Mouse (Mus musculus) adrenal gland, postnatal 4 days (tissue): ENCODE results near the gene Mfsd11. TPM values are rescaled to one million over a fixed set of nuclear protein-coding genes. Genes with fewer than 3 reads are reported as not detected.

ENCODE experiments used
- total RNA-seq, 2 experiments: library from RNA; stranded (reverse); gene quantifications; 2 replicates each; pipeline ENCODE4 v1.2.3; 2021

Mfsd11 gene
- total RNA-seq, 2 experiments from 2014 or later = 40.9 to 43.9 TPM

Other genes starting within 250 kb of the Mfsd11 start
- gene Rhbdf2, start 225.4 kb upstream of the Mfsd11 start, total RNA-seq = 10 to 100 TPM; 18.0 TPM
- gene Prcd, start 198.9 kb upstream of the Mfsd11 start, total RNA-seq = 1 to 10 TPM; 5.2 to 5.5 TPM
- 10 to 100 TPM; 39.7 to 43.6 TPM for gene Cygb, start 198.1 kb upstream of the Mfsd11 start, total RNA-seq
- gene St6galnac1, start 76.9 kb upstream of the Mfsd11 start, total RNA-seq = under 1 TPM; 0.17 to 0.37 TPM
- gene Mxra7, start 24.4 kb upstream of the Mfsd11 start, total RNA-seq = 10 to 100 TPM; 53.5 to 64.9 TPM
- 10 to 100 TPM; 34.1 to 34.2 TPM for gene Mettl23, start 9.2 kb upstream of the Mfsd11 start, total RNA-seq
- 10 to 100 TPM; 38.6 to 39.2 TPM for gene Jmjd6, start 9.0 kb upstream of the Mfsd11 start, total RNA-seq
- 100 to 1,000 TPM; 336 to 337 TPM for gene Srsf2, start 654 bp downstream of the Mfsd11 start, total RNA-seq
- gene Mgat5b, start 66.4 kb downstream of the Mfsd11 start, total RNA-seq = 1 to 10 TPM; 4.1 to 4.5 TPM